Mouse (Mus musculus): ENCODE results near the gene Ddost. TPM values are rescaled to one million over a fixed set of nuclear protein-coding genes. Genes with fewer than 3 reads are reported as not detected.
"Not testable (repeated sequence)": the region's sequence is repeated elsewhere in the genome, so short reads cannot be mapped to it uniquely, and the experiment has no call there.

The Ddost gene
- polyA plus RNA-seq, 1 experiment: 221 TPM

GRCm38 (mm10) chr4:138320711-138321110 is 16.2 kb downstream of the Ddost start:
- H3K4me1 ChIP-seq (ENCODE audit: control insufficient read depth, insufficient read depth, low read length): peaks cover 4% of the 10 kb centered on the region; the same call in 1 of the 2 replicates
- TF ChIP-seq POLR2A (IDR thresholded peaks at IDR 0.05; ENCODE audit: low read depth, low read length): no peak
- no peak for TF ChIP-seq CTCF (IDR thresholded peaks at IDR 0.05; ENCODE audit: borderline replicate concordance, insufficient read depth, low read length)
- no peak overlapping the region for H3K27ac ChIP-seq (ENCODE audit: insufficient read depth, low read length)
- no peak overlapping the region for H3K4me3 ChIP-seq (ENCODE audit: insufficient read depth, low read length)

DNA sequence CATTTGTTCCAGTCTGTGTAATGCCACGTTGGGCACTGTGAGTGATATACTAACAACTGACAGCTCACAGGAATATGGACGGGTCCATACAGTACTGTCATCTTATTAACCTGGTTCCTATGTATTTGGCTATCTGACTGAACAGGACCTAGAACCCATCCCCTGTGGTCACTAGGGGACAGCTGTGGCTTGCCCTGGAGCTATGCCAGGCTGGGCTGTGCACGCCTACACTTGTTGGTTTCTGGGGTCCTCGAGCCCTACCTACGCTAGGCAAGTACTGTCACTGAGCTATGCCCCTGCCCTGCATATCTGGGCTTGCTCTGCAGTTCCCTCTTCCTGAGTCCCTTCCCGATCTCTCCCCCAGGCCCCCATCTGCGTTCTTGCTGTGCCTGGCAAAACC is 17.0 kb downstream of the Ddost start:
- Histone ChIP-seq H3K4me3 (ENCODE audit: insufficient read depth, low read length) (no peak overlapping the region), H3K4me1 (ENCODE audit: control insufficient read depth, insufficient read depth, low read length) (peaks cover 4% of the 10 kb centered on the region; the same call in 1 of the 2 replicates), H3K27ac (ENCODE audit: insufficient read depth, low read length) (no peak overlapping the region)
- TF ChIP-seq POLR2A (IDR thresholded peaks at IDR 0.05; ENCODE audit: low read depth, low read length) (no peak), CTCF (IDR thresholded peaks at IDR 0.05; ENCODE audit: borderline replicate concordance, insufficient read depth, low read length) (no peak)

- TF ChIP-seq CTCF (IDR thresholded peaks at IDR 0.05; ENCODE audit: borderline replicate concordance, insufficient read depth, low read length) (no peak), POLR2A (IDR thresholded peaks at IDR 0.05; ENCODE audit: low read depth, low read length) (no peak)
- H3K4me3 ChIP-seq (ENCODE audit: insufficient read depth, low read length): no peak overlapping the region
- H3K4me1 ChIP-seq (ENCODE audit: control insufficient read depth, insufficient read depth, low read length): peaks cover 4% of the 10 kb centered on the region; the same call in 1 of the 2 replicates
- no peak overlapping the region for H3K27ac ChIP-seq (ENCODE audit: insufficient read depth, low read length)
Observed at GRCm38 (mm10) chr4:138322692-138323091, 18.2 kb downstream of the Ddost start.

- Histone ChIP-seq H3K4me1 (ENCODE audit: control insufficient read depth, insufficient read depth, low read length) (peaks cover 4% of the 10 kb centered on the region; the same call in 1 of the 2 replicates), H3K27ac (ENCODE audit: insufficient read depth, low read length) (no peak overlapping the region), H3K4me3 (ENCODE audit: insufficient read depth, low read length) (no peak overlapping the region)
- TF ChIP-seq CTCF (IDR thresholded peaks at IDR 0.05; ENCODE audit: borderline replicate concordance, insufficient read depth, low read length) (no peak), POLR2A (IDR thresholded peaks at IDR 0.05; ENCODE audit: low read depth, low read length) (no peak)
Observed at GRCm38 (mm10) chr4:138323753-138324152, 19.2 kb downstream of the Ddost start.

DNA sequence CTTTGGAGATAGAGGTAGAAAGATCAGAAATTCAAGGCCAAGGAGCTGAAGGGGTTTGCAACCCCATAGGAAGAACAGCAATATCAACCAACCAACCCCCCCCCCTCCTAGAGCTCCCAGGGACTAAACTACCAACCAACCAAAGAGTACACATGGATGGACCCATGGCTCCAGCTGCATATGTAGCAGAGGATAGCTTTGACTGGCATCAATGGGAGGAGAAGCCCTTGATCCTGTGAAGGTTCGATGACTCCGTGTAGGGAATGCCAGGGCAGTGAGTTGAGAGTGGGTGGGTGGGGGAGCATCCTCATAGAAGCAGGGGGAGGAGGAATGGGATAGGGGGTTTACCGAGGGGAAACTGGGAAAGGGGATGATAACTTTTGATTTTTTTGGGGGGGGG is 19.9 kb downstream of the Ddost start:
- Histone ChIP-seq H3K4me1 (ENCODE audit: control insufficient read depth, insufficient read depth, low read length) (no peaks in the 10 kb centered on the region), H3K27ac (ENCODE audit: insufficient read depth, low read length) (no peak overlapping the region), H3K4me3 (ENCODE audit: insufficient read depth, low read length) (no peak overlapping the region)
- TF ChIP-seq POLR2A (IDR thresholded peaks at IDR 0.05; ENCODE audit: low read depth, low read length) (no peak), CTCF (IDR thresholded peaks at IDR 0.05; ENCODE audit: borderline replicate concordance, insufficient read depth, low read length) (no peak)

- Histone ChIP-seq H3K27ac (ENCODE audit: insufficient read depth, low read length) (peak overlapping the region; percentile 54), H3K4me1 (ENCODE audit: control insufficient read depth, insufficient read depth, low read length) (no peaks in the 10 kb centered on the region), H3K4me3 (ENCODE audit: insufficient read depth, low read length) (peak overlapping the region; percentile 53)
- TF ChIP-seq POLR2A (IDR thresholded peaks at IDR 0.05; ENCODE audit: low read depth, low read length): peak; percentile 66
- TF ChIP-seq CTCF (IDR thresholded peaks at IDR 0.05; ENCODE audit: borderline replicate concordance, insufficient read depth, low read length): no peak
Observed at GRCm38 (mm10) chr4:138325466-138326076, 21.0 kb downstream of the Ddost start.

DNA sequence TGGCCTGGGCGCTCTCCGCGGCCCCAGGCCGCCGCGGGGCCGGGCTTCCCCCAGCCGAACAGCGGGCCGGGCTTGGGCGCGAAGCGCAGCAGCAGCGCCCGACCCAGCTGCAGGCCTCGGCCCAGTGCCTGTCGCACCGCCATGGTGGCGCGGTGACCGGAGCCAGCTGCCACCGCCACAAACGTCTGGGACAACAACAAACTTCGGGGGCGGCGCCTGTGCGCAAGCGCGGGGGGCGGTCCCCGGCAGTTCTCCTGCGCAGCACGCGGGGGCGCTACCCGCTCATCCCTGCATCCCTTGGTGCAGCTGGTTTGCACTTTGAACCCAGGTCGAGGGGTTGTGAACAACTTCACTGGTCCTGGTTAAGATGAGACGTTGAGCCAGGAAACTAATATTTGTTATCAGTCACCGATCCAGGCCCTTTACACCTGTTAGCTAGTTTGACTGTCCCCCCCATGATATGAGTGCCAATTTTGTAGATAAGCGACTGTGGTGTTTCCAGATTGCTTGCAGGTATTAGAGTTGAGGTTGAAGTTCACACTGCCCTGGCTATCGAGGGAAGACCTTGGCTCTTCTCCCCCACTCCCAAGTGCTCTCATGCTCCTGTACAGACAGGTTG is 21.7 kb downstream of the Ddost start, which contains the start of gene Pink1:
Gene Pink1, minus strand, starts transcription at position 231 of the 619 bp plus-strand sequence.
- TF ChIP-seq CTCF (IDR thresholded peaks at IDR 0.05; ENCODE audit: borderline replicate concordance, insufficient read depth, low read length) (peak; percentile 89), POLR2A (IDR thresholded peaks at IDR 0.05; ENCODE audit: low read depth, low read length) (peak; percentile 55; the same call in 1 of the 2 replicates)
- Histone ChIP-seq H3K27ac (ENCODE audit: insufficient read depth, low read length) (peak within 1 kb of the TSS; percentile 54), H3K4me3 (ENCODE audit: insufficient read depth, low read length) (peak within 1 kb of the TSS; percentile 53), H3K4me1 (ENCODE audit: control insufficient read depth, insufficient read depth, low read length) (no peaks in the 10 kb centered on the region)

DNA sequence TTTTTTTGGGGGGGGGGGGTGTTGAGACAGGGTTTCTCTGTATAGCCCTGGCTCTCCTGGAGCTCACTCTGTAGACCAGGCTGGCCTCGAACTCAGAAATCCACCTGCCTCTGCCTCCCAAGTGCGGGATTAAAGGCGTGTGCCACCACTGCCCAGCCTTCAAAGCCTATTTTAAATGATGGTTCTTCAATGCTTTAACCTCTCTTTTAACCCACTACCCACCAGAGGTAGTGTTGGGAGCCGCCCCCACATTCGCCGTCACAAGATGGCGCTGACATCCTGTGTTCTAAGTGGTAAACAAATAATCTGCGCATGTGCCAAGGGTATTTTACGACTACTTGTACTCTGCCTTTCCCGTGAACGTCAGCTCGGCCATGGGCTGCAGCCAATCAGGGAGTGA is 22.6 kb downstream of the Ddost start:
- H3K27ac ChIP-seq (ENCODE audit: insufficient read depth, low read length); H3K4me3 ChIP-seq (ENCODE audit: insufficient read depth, low read length); H3K4me1 ChIP-seq (ENCODE audit: control insufficient read depth, insufficient read depth, low read length): not testable (repeated sequence)

DNA sequence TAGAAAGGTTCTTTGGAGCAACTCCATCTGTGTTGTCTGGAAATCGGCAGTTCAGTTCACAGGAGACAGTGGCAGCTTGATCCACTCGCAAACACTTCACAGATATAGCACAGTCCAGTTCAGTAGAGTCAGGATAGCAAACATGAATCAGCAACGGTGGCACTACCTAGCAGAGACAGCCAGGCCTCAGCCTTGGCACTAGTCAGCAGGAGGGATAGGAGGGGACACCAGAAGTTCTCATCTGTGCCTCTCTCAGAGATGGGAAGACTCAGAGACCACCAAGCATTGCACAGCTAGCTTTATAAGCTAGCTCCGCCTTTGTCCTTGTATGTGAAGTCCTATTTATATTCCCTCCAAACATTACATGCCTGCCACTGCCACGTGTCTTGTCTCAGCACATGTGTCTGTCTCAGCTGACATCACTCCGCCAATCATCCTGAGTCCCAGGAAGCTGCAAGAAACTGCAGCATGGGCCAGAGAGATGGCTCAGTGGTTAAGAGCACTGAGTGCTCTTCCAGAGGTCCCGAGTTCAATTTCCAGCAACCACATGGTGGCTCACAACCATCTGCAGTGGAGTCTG is 23.5 kb downstream of the Ddost start:
- no peak overlapping the region for H3K27ac ChIP-seq (ENCODE audit: insufficient read depth, low read length)
- no peaks in the 10 kb centered on the region for H3K4me1 ChIP-seq (ENCODE audit: control insufficient read depth, insufficient read depth, low read length)
- TF ChIP-seq CTCF (IDR thresholded peaks at IDR 0.05; ENCODE audit: borderline replicate concordance, insufficient read depth, low read length): no peak
- H3K4me3 ChIP-seq (ENCODE audit: insufficient read depth, low read length): peak overlapping the region; percentile 14; the same call in 1 of the 2 replicates

DNA sequence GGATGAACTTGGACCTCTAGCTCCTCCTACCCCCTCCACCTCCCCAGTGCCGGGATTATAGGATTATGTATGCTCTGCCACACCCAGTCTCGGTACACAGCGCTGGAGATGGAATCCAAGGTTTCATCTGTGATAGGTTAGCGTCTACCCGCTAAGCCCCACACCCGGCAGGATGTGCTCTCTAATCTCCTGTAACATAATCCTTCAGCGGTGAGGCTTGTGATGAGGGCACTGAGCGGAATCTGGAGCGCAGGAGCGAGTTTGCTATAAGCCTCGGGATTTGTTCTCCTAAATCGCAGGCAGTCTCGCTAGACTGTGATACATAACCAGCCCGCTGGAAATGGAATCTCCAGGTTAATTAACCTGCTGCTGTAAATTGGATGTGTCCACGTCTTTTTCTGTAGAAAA is 25.7 kb downstream of the Ddost start:
- H3K4me1 ChIP-seq (ENCODE audit: control insufficient read depth, insufficient read depth, low read length): no peaks in the 10 kb centered on the region
- TF ChIP-seq CTCF (IDR thresholded peaks at IDR 0.05; ENCODE audit: borderline replicate concordance, insufficient read depth, low read length): no peak
- TF ChIP-seq POLR2A (IDR thresholded peaks at IDR 0.05; ENCODE audit: low read depth, low read length): no peak
- no peak overlapping the region for H3K27ac ChIP-seq (ENCODE audit: insufficient read depth, low read length)
- no peak overlapping the region for H3K4me3 ChIP-seq (ENCODE audit: insufficient read depth, low read length)

All from embryonic fibroblast, embryonic 13.5 days (primary cell).